Mouse (Mus musculus) olfactory bulb, adult 2 months (tissue): ENCODE measurements around the gene Syngr2.

Experiments used
- CTCF ChIP-seq: fragments of 200-500 bp; IDR thresholded peaks from 2 replicates; pipeline ENCODE4 v1.5.1; 2012; ENCODE audit warnings: low read depth, mild to moderate bottlenecking, low read length, moderate library complexity; ENCODE audit not compliant: insufficient read depth
- POLR2A ChIP-seq: fragments of 200-500 bp; IDR thresholded peaks from 2 replicates; pipeline ENCODE4 v1.6.1; 2012; ENCODE audit warnings: mild to moderate bottlenecking, low read depth, low read length, moderate library complexity; ENCODE audit not compliant: insufficient read depth

DNA sequence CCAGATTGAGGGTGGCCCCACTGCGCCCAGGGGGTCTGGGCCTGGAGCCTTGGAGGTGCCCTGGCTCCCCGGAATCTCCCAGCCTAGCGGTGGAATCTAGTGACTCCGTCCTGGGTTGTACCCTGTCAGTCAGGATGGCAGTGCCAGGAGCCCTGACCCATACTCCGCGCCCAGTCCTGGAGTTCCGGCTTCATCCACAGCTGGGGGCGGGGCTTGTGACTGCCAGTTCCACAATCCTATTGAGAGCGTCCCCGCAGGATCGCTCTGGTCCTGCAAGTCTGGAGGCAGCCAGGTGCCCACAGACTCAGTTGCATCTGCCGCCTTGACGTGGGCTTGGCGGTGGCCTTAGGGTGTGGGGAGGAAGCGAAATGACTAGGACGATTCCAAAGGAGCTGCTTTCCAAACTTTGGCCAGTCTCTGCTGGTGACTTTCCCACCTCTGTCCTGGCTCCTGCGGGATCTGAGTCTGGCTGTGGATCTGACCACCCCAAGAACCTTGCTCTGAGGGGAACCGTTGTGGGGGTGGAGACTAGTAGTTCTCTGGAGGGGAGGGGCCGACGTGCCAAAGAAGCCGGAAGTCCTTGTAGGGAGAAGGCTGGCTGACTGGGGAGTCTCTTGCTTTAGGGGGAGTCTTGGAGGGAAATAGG lies 1.1 kb downstream of the Syngr2 start:
- no peak for TF ChIP-seq POLR2A
- TF ChIP-seq CTCF: no peak
